Mouse (Mus musculus) forebrain, embryonic 14.5 days (tissue): ENCODE results near the gene Ube2z. TPM values are rescaled to one million over a fixed set of nuclear protein-coding genes. Genes with fewer than 3 reads are reported as not detected.
A peak's percentile ranks its signal among the peaks of the same experiment; 100 is the strongest.

Experiments used
- ATAC-seq: fragments of 200-750 bp; cut with Nextera tagmentation; 2 replicates; pipeline ENCODE4 v1.8.0; 2017; ENCODE audit warnings: mild to moderate bottlenecking, moderate library complexity
- DNase-seq: peaks from one replicate; pipeline ENCODE4 v3.0.0-alpha.2; 2015; ENCODE audit warnings: low spot score
- H3K27ac ChIP-seq: fragments of 300-500 bp; sonication (generic); 2 replicates; pipeline ENCODE4 v1.5.1; 2014; ENCODE audit warnings: low read depth, mild to moderate bottlenecking, control low read depth, low read length, moderate library complexity
- H3K27me3 ChIP-seq: fragments of 300-500 bp; sonication (generic); replicated peaks from 2 replicates; pipeline ENCODE4 v1.6.1; 2014; ENCODE audit warnings: low read length, control low read depth, mixed read lengths; ENCODE audit not compliant: control insufficient read depth, insufficient read depth
- H3K36me3 ChIP-seq: fragments of 300-500 bp; sonication (generic); 2 replicates; pipeline ENCODE4 v1.6.1; 2014; ENCODE audit warnings: low read length, control low read depth; ENCODE audit not compliant: control insufficient read depth, insufficient read depth
- H3K4me1 ChIP-seq: fragments of 300-500 bp; sonication (generic); 2 replicates; pipeline ENCODE4 v1.6.1; 2014; ENCODE audit warnings: antibody characterized with exemption, low read length, control low read depth; ENCODE audit not compliant: control insufficient read depth, insufficient read depth
- H3K4me2 ChIP-seq: fragments of 300-500 bp; sonication (generic); 2 replicates; pipeline ENCODE4 v1.6.1; 2014; ENCODE audit warnings: mild to moderate bottlenecking, control low read depth, low read length
- H3K4me3 ChIP-seq: fragments of 300-500 bp; sonication (generic); 2 replicates; pipeline ENCODE4 v1.5.1; 2014; ENCODE audit warnings: low read depth, low read length, control low read depth
- H3K9ac ChIP-seq: fragments of 300-500 bp; sonication (generic); 2 replicates; pipeline ENCODE4 v1.6.1; 2014; ENCODE audit warnings: mild to moderate bottlenecking, low read length, control low read depth, moderate library complexity
- H3K9me3 ChIP-seq: fragments of 300-500 bp; sonication (generic); replicated peaks from 2 replicates; pipeline ENCODE4 v1.6.1; 2016; ENCODE audit warnings: low read length, control low read depth, mixed read lengths; ENCODE audit not compliant: control insufficient read depth
- WGBS: fragments of 180-500 bp; shearing (Covaris S2); extraction: QIAGEN DNeasy Blood & Tissue Kit; methylation state at CpG from one replicate; pipeline ENCODE4 v1.1.7; 2014; 5-methylcytosine and 5-hydroxymethylcytosine counted together
- polyA plus RNA-seq: library from polyadenylated mRNA; unstranded; fragments of >200 nt; fragmentation: Nextera tagmentation; extraction: Ambion mirVana; gene quantifications from 2 replicates; pipeline ENCODE4 v1.2.1, GENCODE M21; 2014

The Ube2z gene
- polyA plus RNA-seq, 1 experiment from 2014 or later, result 24.9 TPM

- WGBS, result 89% methylated on average over 11 of the region's 11 CpGs
Observed at GRCm38 (mm10) chr11:96044803-96045567, 20.2 kb downstream of the Ube2z start.

GRCm38 (mm10) chr11:96038560-96038959 lies 26.6 kb downstream of the Ube2z start:
- peaks cover 16% of the 10 kb centered on the region for H3K4me1 ChIP-seq
- WGBS, result 91% methylated on average over 1 of the region's 1 CpGs
- H3K9ac ChIP-seq, result no peak overlapping the region
- DNase-seq (no peak), ATAC-seq (no peak)
- H3K4me3 ChIP-seq, result no peak overlapping the region
- no peak overlapping the region for H3K27ac ChIP-seq
- H3K9me3 ChIP-seq, result no peaks in the 10 kb centered on the region
- H3K36me3 ChIP-seq, result peaks cover 28% of the 10 kb centered on the region
- no peak overlapping the region for H3K4me2 ChIP-seq
- no peaks in the 10 kb centered on the region for H3K27me3 ChIP-seq

More at GRCm38 (mm10) chr11:96044803-96045567, 20.2 kb downstream of the Ube2z start:
- no peaks in the 10 kb centered on the region for H3K27me3 ChIP-seq
- ATAC-seq (no peak), DNase-seq (no peak)
- H3K9ac ChIP-seq, result no peak overlapping the region
- peaks cover 71% of the 10 kb centered on the region for H3K36me3 ChIP-seq
- no peak overlapping the region for H3K27ac ChIP-seq
- no peaks in the 10 kb centered on the region for H3K4me1 ChIP-seq
- H3K9me3 ChIP-seq, result no peaks in the 10 kb centered on the region
- no peak overlapping the region for H3K4me2 ChIP-seq
- no peak overlapping the region for H3K4me3 ChIP-seq

GRCm38 (mm10) chr11:96037499-96037898 lies 27.7 kb downstream of the Ube2z start:
- H3K9ac ChIP-seq, result no peak overlapping the region
- H3K27me3 ChIP-seq, result no peaks in the 10 kb centered on the region
- no peaks in the 10 kb centered on the region for H3K9me3 ChIP-seq
- ATAC-seq (no peak), DNase-seq (no peak)
- peaks cover 18% of the 10 kb centered on the region; the same call in 1 of the 2 replicates for H3K36me3 ChIP-seq
- 90% methylated on average over 5 of the region's 5 CpGs for WGBS
- H3K4me2 ChIP-seq, result no peak overlapping the region
- no peak overlapping the region for H3K4me3 ChIP-seq
- H3K27ac ChIP-seq, result no peak overlapping the region
- peaks cover 16% of the 10 kb centered on the region for H3K4me1 ChIP-seq

GRCm38 (mm10) chr11:96035133-96035532 lies 30.1 kb downstream of the Ube2z start:
- ATAC-seq (no peak; the same call in 1 of the 2 replicates), DNase-seq (peak; percentile 17)
- H3K4me2 ChIP-seq, result peak overlapping the region; percentile 94
- peak overlapping the region; percentile 81 for H3K9ac ChIP-seq
- no peaks in the 10 kb centered on the region for H3K27me3 ChIP-seq
- H3K27ac ChIP-seq, result 0 out of 2 replicates have a peak overlapping the region, but pooled peaks have one; percentile 9
- H3K4me3 ChIP-seq, result peak overlapping the region; percentile 79
- peaks cover 16% of the 10 kb centered on the region for H3K4me1 ChIP-seq
- 7% methylated on average over 6 of the region's 6 CpGs for WGBS
- peaks cover 11% of the 10 kb centered on the region; the same call in 1 of the 2 replicates for H3K36me3 ChIP-seq
- no peaks in the 10 kb centered on the region for H3K9me3 ChIP-seq

GRCm38 (mm10) chr11:96034596-96035052 lies 30.6 kb downstream of the Ube2z start, which contains the start of gene Snf8:
TSS of gene Snf8 (plus strand) at chr11:96034885.
- H3K9ac ChIP-seq, result peak within 1 kb of the TSS; percentile 81
- peak within 1 kb of the TSS; percentile 79 for H3K4me3 ChIP-seq
- DNase-seq (peak; percentile 96), ATAC-seq (peak; percentile 91)
- peak within 1 kb of the TSS; percentile 94 for H3K4me2 ChIP-seq
- H3K9me3 ChIP-seq, result no peaks in the 10 kb centered on the region
- H3K27ac ChIP-seq, result peak within 1 kb of the TSS; percentile 9; the same call in 1 of the 2 replicates
- under 1% methylated on average over 29 of the region's 29 CpGs for WGBS
- peaks cover 16% of the 10 kb centered on the region for H3K4me1 ChIP-seq
- H3K27me3 ChIP-seq, result no peaks in the 10 kb centered on the region
- peaks cover 11% of the 10 kb centered on the region; the same call in 1 of the 2 replicates for H3K36me3 ChIP-seq

GRCm38 (mm10) chr11:96034116-96034515 lies 31.1 kb downstream of the Ube2z start:
- peak overlapping the region; percentile 81 for H3K9ac ChIP-seq
- H3K4me3 ChIP-seq, result peak overlapping the region; percentile 79
- WGBS, result 55% methylated on average over 8 of the region's 8 CpGs
- no peaks in the 10 kb centered on the region for H3K27me3 ChIP-seq
- peaks cover 6% of the 10 kb centered on the region; the same call in 1 of the 2 replicates for H3K36me3 ChIP-seq
- no peak overlapping the region for H3K27ac ChIP-seq
- no peaks in the 10 kb centered on the region for H3K9me3 ChIP-seq
- H3K4me2 ChIP-seq, result peak overlapping the region; percentile 94
- no peak for DNase-seq
- peaks cover 16% of the 10 kb centered on the region for H3K4me1 ChIP-seq
- no peak for ATAC-seq

GRCm38 (mm10) chr11:96033264-96033663 lies 31.9 kb downstream of the Ube2z start:
- 100% methylated on average over 2 of the region's 3 CpGs for WGBS
- H3K9ac ChIP-seq, result no peak overlapping the region
- no peak for ATAC-seq
- H3K27ac ChIP-seq, result no peak overlapping the region
- H3K9me3 ChIP-seq, result no peaks in the 10 kb centered on the region
- H3K4me1 ChIP-seq, result peaks cover 16% of the 10 kb centered on the region
- H3K4me3 ChIP-seq, result no peak overlapping the region
- H3K27me3 ChIP-seq, result no peaks in the 10 kb centered on the region
- H3K36me3 ChIP-seq, result peaks cover 3% of the 10 kb centered on the region; the same call in 1 of the 2 replicates
- no peak overlapping the region for H3K4me2 ChIP-seq
- peak; percentile 31 for DNase-seq

GRCm38 (mm10) chr11:96031701-96032100 lies 33.5 kb downstream of the Ube2z start:
- Histone ChIP-seq H3K27me3 (no peaks in the 10 kb centered on the region), H3K4me3 (no peak overlapping the region), H3K9ac (no peak overlapping the region), H3K9me3 (no peaks in the 10 kb centered on the region), H3K36me3 (no peaks in the 10 kb centered on the region; the same call in 1 of the 2 replicates), H3K27ac (no peak overlapping the region), H3K4me1 (peaks cover 16% of the 10 kb centered on the region), H3K4me2 (no peak overlapping the region)
- 83% methylated on average over 2 of the region's 2 CpGs for WGBS
- no peak for DNase-seq
- no peak for ATAC-seq

GRCm38 (mm10) chr11:96030571-96030970 lies 34.6 kb downstream of the Ube2z start:
- Histone ChIP-seq H3K9me3 (no peaks in the 10 kb centered on the region), H3K27me3 (no peaks in the 10 kb centered on the region), H3K4me3 (no peak overlapping the region), H3K36me3 (no peaks in the 10 kb centered on the region), H3K9ac (no peak overlapping the region), H3K4me2 (no peak overlapping the region), H3K4me1 (peaks cover 9% of the 10 kb centered on the region), H3K27ac (no peak overlapping the region)
- 90% methylated on average over 3 of the region's 3 CpGs for WGBS
- DNase-seq, result no peak
- no peak for ATAC-seq
